Mouse (Mus musculus): ENCODE results near the gene Lamb1. TPM values are rescaled to one million over a fixed set of nuclear protein-coding genes. Genes with fewer than 3 reads are reported as not detected.
A peak's percentile ranks its signal among the peaks of the same experiment; 100 is the strongest.

The Lamb1 gene
- 73.5 and 81.3 TPM in 2 replicates for polyA plus RNA-seq (2015; fragmentation: Nextera tagmentation; extraction: Ambion mirVana)

DNA sequence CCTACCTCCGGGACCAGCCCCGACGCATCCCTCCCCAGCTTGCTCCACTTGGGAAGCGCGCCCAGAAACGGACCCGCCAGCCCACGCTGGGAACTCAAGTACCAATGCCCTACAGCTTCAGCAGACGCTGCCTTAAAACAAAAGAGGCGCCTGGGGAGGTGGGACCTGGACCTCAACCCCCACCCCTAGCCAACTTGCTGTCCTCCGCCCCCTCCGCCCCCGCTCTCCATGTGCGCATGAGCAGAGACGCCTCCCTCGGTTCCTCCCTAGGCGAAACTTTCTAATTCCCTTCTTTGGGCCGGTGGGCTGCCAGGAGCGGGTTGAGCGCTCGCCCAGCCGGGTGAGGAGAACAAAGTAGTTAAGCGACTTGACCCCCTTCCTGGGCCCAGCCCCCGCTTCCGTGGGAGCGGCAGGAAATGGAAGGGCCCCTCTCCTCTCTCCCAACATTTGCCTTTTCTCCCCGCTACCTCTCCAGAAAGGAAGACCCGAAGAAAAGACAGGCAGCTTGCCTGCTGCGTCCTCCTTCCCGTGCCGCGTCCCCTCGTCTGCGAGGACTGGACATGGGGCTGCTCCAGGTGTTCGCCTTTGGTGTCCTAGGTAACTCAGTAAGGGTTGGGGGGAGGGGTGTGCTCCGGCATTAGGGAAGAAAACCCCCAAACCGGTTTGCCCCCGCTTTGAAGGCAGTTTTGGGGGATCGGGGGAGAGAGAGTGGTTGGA, at the start of gene Lamb1:
Lamb1 (plus strand) TSS at position 230 of the 717 bp plus-strand sequence.
- Histone ChIP-seq H3K4me2 (replicated peaks) (peak within 1 kb of the TSS; percentile 73), H3K27ac (peak within 1 kb of the TSS; percentile 80), H3K36me3 (no peaks in the 10 kb centered on the region), H3K9ac (peak within 1 kb of the TSS; percentile 59), H3K27me3 (replicated peaks) (no peaks in the 10 kb centered on the region), H3K4me1 (replicated peaks) (peaks cover 17% of the 10 kb centered on the region), H3K9me3 (no peaks in the 10 kb centered on the region), H3K4me3 (replicated peaks) (peak within 1 kb of the TSS; percentile 60)
- ATAC-seq = peak; percentile 80
- under 1% methylated on average over 39 of the region's 39 CpGs for WGBS

DNA sequence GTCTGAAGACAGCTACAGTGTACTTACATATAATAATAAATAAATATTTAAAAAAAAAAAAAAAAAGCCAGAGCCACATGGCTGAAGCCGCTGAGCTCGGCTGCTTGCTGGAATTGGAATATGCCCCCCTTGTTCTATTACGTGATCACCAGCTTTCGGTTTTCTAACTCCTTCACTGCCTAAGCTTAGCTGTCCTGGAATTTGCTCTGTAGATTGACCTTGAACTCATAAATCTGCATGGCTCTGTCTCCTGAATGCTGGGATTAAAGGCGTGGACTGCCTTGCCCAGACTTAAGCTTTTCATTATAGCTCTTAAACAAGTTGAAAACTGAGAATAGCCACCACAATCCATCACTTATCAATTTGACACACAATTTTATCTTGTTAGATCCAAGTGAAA, 47.8 kb upstream of the Lamb1 start:
- Histone ChIP-seq H3K27me3 (replicated peaks) (no peaks in the 10 kb centered on the region), H3K27ac (no peak overlapping the region), H3K4me1 (replicated peaks) (peaks cover 10% of the 10 kb centered on the region), H3K4me2 (replicated peaks) (no peak overlapping the region), H3K4me3 (replicated peaks) (no peak overlapping the region), H3K36me3 (no peaks in the 10 kb centered on the region), H3K9me3 (no peaks in the 10 kb centered on the region), H3K9ac (no peak overlapping the region)
- WGBS = 66% methylated on average over 5 of the region's 5 CpGs
- no peak for ATAC-seq

DNA sequence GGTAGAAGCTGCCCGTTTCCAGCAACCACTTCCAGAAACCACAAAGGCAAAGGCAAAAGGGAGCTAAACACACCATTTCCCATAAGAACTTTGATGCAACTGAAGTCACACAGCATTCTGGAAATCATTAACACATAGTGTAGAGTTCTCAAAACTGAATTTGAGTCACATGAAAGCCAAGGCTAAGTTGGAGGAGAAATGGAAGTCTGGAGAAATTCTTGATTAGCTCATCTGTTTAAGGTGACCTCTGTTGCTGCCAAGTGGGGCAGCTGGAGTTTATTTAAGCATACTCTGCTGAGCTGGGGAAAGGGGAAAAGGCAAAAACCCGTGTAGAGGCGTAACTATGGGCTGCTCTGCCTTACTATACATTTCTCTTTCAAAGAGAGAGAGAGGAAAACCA, 46.3 kb upstream of the Lamb1 start:
- Histone ChIP-seq H3K4me3 (replicated peaks) (no peak overlapping the region), H3K27ac (peak overlapping the region; percentile 29; the same call in 1 of the 2 replicates), H3K27me3 (replicated peaks) (no peaks in the 10 kb centered on the region), H3K36me3 (no peaks in the 10 kb centered on the region), H3K9me3 (no peaks in the 10 kb centered on the region), H3K4me1 (replicated peaks) (0 out of 2 replicates have a peak, but pooled peaks cover 6% of the 10 kb centered on the region), H3K4me2 (replicated peaks) (no peak overlapping the region), H3K9ac (no peak overlapping the region)
- peak; percentile 41; the same call in 1 of the 2 replicates for ATAC-seq
- 42% methylated on average over 3 of the region's 3 CpGs for WGBS

DNA sequence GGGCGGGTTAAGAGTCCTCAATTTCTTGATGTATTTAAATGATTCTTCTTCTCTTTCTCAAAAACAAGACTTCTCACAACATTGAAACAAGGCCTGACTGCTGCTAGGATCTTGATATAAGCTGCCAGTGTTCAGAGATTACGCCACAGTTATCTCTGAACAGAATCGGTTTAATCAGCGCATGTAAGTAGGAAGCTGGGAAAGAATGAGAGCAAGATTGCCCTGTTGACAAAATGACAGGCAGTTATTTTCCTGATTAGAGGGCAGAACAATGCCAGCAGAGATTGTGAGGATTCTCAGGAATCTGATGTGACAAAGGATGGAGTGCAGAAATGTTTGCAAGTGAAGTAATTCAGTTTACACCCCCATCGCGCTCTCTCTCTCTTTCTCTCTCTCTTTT, 43.5 kb upstream of the Lamb1 start:
- Histone ChIP-seq H3K4me3 (replicated peaks) (no peak overlapping the region), H3K36me3 (no peaks in the 10 kb centered on the region), H3K27me3 (replicated peaks) (no peaks in the 10 kb centered on the region), H3K9ac (no peak overlapping the region), H3K4me1 (replicated peaks) (0 out of 2 replicates have a peak, but pooled peaks cover 6% of the 10 kb centered on the region), H3K4me2 (replicated peaks) (no peak overlapping the region), H3K27ac (no peak overlapping the region), H3K9me3 (no peaks in the 10 kb centered on the region)
- 72% methylated on average over 6 of the region's 6 CpGs for WGBS
- no peak for ATAC-seq

DNA sequence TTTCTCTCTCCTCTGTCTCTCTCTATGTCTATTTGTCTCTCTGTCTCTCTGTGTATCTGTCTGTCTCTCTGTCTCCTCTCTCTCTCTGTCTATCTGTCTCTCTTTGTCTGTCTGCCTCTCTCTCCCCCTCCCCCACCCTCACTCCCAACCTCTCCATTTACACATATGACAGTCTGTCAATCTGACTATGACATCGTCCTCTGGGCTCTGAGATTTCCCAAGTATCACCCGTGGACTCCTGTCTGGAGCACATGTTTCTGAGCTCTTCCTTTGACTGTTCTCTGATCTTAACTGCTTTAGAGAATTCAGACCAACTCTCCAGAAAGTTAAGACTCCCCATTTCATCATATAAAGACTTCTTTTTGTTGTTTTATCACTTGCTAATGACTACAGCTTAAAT, 42.8 kb upstream of the Lamb1 start:
- Histone ChIP-seq H3K27ac (no peak overlapping the region), H3K4me1 (replicated peaks) (0 out of 2 replicates have a peak, but pooled peaks cover 6% of the 10 kb centered on the region), H3K4me2 (replicated peaks) (no peak overlapping the region), H3K9ac (no peak overlapping the region), H3K4me3 (replicated peaks) (no peak overlapping the region), H3K9me3 (no peaks in the 10 kb centered on the region), H3K36me3 (no peaks in the 10 kb centered on the region), H3K27me3 (replicated peaks) (no peaks in the 10 kb centered on the region)
- 55% methylated on average over 2 of the region's 2 CpGs for WGBS
- ATAC-seq = no peak

DNA sequence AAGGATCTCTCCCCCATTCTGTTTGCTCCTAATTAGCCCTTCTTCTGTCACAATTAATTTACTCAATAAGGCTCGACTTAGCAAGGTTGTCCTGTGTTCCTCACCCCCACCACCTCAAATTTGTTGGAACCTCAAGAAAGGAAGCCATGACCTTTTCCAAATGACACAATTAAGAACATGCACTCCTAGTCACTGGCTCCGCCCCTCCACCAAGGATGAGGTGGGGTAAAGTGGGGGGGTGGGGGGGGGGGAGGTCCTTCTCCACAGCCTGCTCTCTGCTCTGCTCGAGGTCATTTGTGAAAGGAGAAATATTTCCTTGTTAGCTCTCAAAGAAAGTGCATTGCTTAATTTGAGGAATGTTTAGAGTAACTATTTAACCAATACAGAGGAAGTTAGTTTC, 42.3 kb upstream of the Lamb1 start:
- Histone ChIP-seq H3K27ac (no peak overlapping the region), H3K4me1 (replicated peaks) (0 out of 2 replicates have a peak, but pooled peaks cover 6% of the 10 kb centered on the region), H3K36me3 (no peaks in the 10 kb centered on the region), H3K4me2 (replicated peaks) (no peak overlapping the region), H3K9ac (no peak overlapping the region), H3K27me3 (replicated peaks) (no peaks in the 10 kb centered on the region), H3K9me3 (no peaks in the 10 kb centered on the region), H3K4me3 (replicated peaks) (no peak overlapping the region)
- no peak for ATAC-seq
- WGBS = 41% methylated on average over 3 of the region's 3 CpGs

- no peak overlapping the region for H3K4me2 ChIP-seq (replicated peaks)
- H3K27ac ChIP-seq = no peak overlapping the region
- H3K4me3 ChIP-seq (replicated peaks) = no peak overlapping the region
- ATAC-seq = no peak
- 0 out of 2 replicates have a peak, but pooled peaks cover 5% of the 10 kb centered on the region for H3K4me1 ChIP-seq (replicated peaks)
- H3K9ac ChIP-seq = no peak overlapping the region
- no peaks in the 10 kb centered on the region for H3K9me3 ChIP-seq
- 66% methylated on average over 8 of the region's 8 CpGs for WGBS
- H3K36me3 ChIP-seq = no peaks in the 10 kb centered on the region
- H3K27me3 ChIP-seq (replicated peaks) = no peaks in the 10 kb centered on the region
These were observed 39.6 kb upstream of the Lamb1 start for GRCm38 (mm10) chr12:31225451-31225850.

DNA sequence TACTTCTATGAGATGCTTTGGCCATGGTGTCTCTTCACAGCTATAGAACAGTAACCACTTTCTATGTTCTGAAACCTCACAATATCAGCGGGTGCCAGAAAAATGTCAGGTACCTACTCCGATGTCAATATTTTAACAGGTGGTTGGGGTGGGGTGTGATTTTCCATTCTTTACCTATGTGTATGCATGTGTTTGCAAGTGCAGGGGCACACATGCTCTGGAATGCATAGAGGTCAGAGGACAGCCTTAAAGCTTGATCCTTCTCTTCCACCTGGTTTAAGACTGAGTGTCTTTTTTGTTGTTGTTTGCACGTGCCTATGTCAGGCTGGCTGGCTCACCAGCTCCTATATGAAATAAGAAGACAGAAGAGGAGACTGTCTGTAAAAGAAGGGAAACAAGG, 37.9 kb upstream of the Lamb1 start:
- Histone ChIP-seq H3K9me3 (no peaks in the 10 kb centered on the region), H3K4me3 (replicated peaks) (no peak overlapping the region), H3K27ac (no peak overlapping the region), H3K4me2 (replicated peaks) (no peak overlapping the region), H3K9ac (no peak overlapping the region), H3K36me3 (no peaks in the 10 kb centered on the region), H3K4me1 (replicated peaks) (0 out of 2 replicates have a peak, but pooled peaks cover 5% of the 10 kb centered on the region), H3K27me3 (replicated peaks) (no peaks in the 10 kb centered on the region)
- 74% methylated on average over 3 of the region's 3 CpGs for WGBS
- ATAC-seq = no peak

- H3K27me3 ChIP-seq (replicated peaks) = no peaks in the 10 kb centered on the region
- no peak overlapping the region for H3K4me2 ChIP-seq (replicated peaks)
- 31% methylated on average over 7 of the region's 7 CpGs for WGBS
- H3K36me3 ChIP-seq = no peaks in the 10 kb centered on the region
- no peak overlapping the region for H3K27ac ChIP-seq
- 0 out of 2 replicates have a peak, but pooled peaks cover 2% of the 10 kb centered on the region for H3K4me1 ChIP-seq (replicated peaks)
- H3K4me3 ChIP-seq (replicated peaks) = no peak overlapping the region
- ATAC-seq = no peak
- no peaks in the 10 kb centered on the region for H3K9me3 ChIP-seq
- no peak overlapping the region for H3K9ac ChIP-seq
These were observed 36.2 kb upstream of the Lamb1 start for GRCm38 (mm10) chr12:31228878-31229277.

GRCm38 (mm10) chr12:31232635-31233034, 32.4 kb upstream of the Lamb1 start:
- H3K27ac ChIP-seq = no peak overlapping the region
- 100% methylated on average over 1 of the region's 1 CpGs for WGBS
- H3K36me3 ChIP-seq = no peaks in the 10 kb centered on the region
- ATAC-seq = no peak
- H3K27me3 ChIP-seq (replicated peaks) = no peaks in the 10 kb centered on the region
- H3K4me1 ChIP-seq (replicated peaks) = 0 out of 2 replicates have a peak, but pooled peaks cover 8% of the 10 kb centered on the region
- H3K4me3 ChIP-seq (replicated peaks) = no peak overlapping the region
- H3K9ac ChIP-seq = no peak overlapping the region
- H3K4me2 ChIP-seq (replicated peaks) = no peak overlapping the region
- no peaks in the 10 kb centered on the region for H3K9me3 ChIP-seq

DNA sequence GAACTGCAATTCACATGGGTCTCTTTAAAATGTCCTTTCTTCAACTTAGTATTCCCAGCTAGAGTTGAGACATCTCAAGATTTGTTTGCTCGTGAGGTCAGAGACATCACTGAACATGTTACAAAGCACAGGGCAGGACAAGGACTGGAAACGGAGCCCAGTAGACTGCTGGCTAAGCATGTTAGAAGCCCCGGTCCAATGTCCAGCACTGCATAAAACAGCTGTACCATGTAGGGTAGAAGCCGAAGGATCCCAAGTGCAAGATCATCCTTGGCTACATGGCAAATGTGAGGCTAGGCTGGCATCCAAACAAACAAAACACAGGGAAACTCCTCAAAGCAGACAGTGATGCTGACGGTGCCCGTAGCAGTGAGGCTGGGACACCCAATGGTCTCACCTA, 30.0 kb upstream of the Lamb1 start:
- 90% methylated on average over 6 of the region's 6 CpGs for WGBS
- H3K4me1 ChIP-seq (replicated peaks) = 0 out of 2 replicates have a peak, but pooled peaks cover 8% of the 10 kb centered on the region
- H3K9ac ChIP-seq = no peak overlapping the region
- H3K9me3 ChIP-seq = no peaks in the 10 kb centered on the region
- H3K4me3 ChIP-seq (replicated peaks) = no peak overlapping the region
- no peaks in the 10 kb centered on the region for H3K27me3 ChIP-seq (replicated peaks)
- H3K27ac ChIP-seq = no peak overlapping the region
- no peak overlapping the region for H3K4me2 ChIP-seq (replicated peaks)
- H3K36me3 ChIP-seq = no peaks in the 10 kb centered on the region
- no peak for ATAC-seq

GRCm38 (mm10) chr12:31236861-31237595, 28.0 kb upstream of the Lamb1 start:
- 62% methylated on average over 12 of the region's 12 CpGs for WGBS
- Histone ChIP-seq H3K36me3 (no peaks in the 10 kb centered on the region), H3K9ac (no peak overlapping the region), H3K27me3 (replicated peaks) (no peaks in the 10 kb centered on the region), H3K4me1 (replicated peaks) (0 out of 2 replicates have a peak, but pooled peaks cover 8% of the 10 kb centered on the region), H3K4me3 (replicated peaks) (no peak overlapping the region), H3K27ac (no peak overlapping the region), H3K9me3 (no peaks in the 10 kb centered on the region), H3K4me2 (replicated peaks) (no peak overlapping the region)
- no peak for ATAC-seq
